Mouse (Mus musculus) MEL (cell line): ENCODE measurements around the gene Isca1.
"Not testable (repeated sequence)": the region's sequence is repeated elsewhere in the genome, so short reads cannot be mapped to it uniquely, and the experiment has no call there.

ENCODE experiments used
- CTCF ChIP-seq, 3 experiments: IDR thresholded peaks in 2 of 3; conservative IDR thresholded peaks in 1 of 3; 2 replicates each; pipeline ENCODE4 v1.5.1; 2011 to 2012; ENCODE audit warnings: low read length in 3 of 3, low read depth in 2 of 3, mild to moderate bottlenecking in 2 of 3, improper control_type of control experiment in 1 of 3, inconsistent platforms in 1 of 3, mixed read lengths in 1 of 3, moderate library complexity in 1 of 3; ENCODE audit not compliant: control insufficient read depth in 1 of 3, insufficient read depth in 1 of 3, poor library complexity in 1 of 3, severe bottlenecking in 1 of 3
- EP300 ChIP-seq, 2 experiments: IDR thresholded peaks; 2 replicates each; pipeline ENCODE4 v1.6.1; 2011; ENCODE audit warnings: improper control_type of control experiment in 2 of 2, low read length in 2 of 2, low read depth in 1 of 2, mild to moderate bottlenecking in 1 of 2
- JUND ChIP-seq: IDR thresholded peaks from 2 replicates; pipeline ENCODE4 v1.6.1; 2011; ENCODE audit warnings: low read depth, mild to moderate bottlenecking, improper control_type of control experiment, low read length
- POLR2A ChIP-seq, 2 experiments: IDR thresholded peaks; 2 replicates each; pipeline ENCODE4 v1.6.1; 2011 to 2012; ENCODE audit warnings: low read length in 2 of 2, mild to moderate bottlenecking in 2 of 2, control low read depth in 1 of 2, improper control_type of control experiment in 1 of 2, low read depth in 1 of 2, moderate library complexity in 1 of 2; ENCODE audit not compliant: control insufficient read depth in 1 of 2, insufficient read depth in 1 of 2, poor library complexity in 1 of 2
- TAL1 ChIP-seq: IDR thresholded peaks from 2 replicates; pipeline ENCODE4 v1.6.1; 2012; ENCODE audit warnings: mild to moderate bottlenecking, inconsistent platforms, low read length, moderate library complexity, mixed read lengths
- TBP ChIP-seq: IDR thresholded peaks from 2 replicates; pipeline ENCODE4 v1.8.0; 2011; ENCODE audit warnings: low read depth, low read length, improper control_type of control experiment

- TF ChIP-seq TBP; CTCF (IDR thresholded peaks at IDR 0.05 in 2 of 3, conservative IDR thresholded peaks at IDR 0.05 in 1 of 3; ENCODE audit: control insufficient read depth in 1 of 3, insufficient read depth in 1 of 3, low read depth in 2 of 3, low read length in 3 of 3, poor library complexity in 1 of 3, severe bottlenecking in 1 of 3); TAL1; JUND; EP300 (IDR thresholded peaks at IDR 0.05; ENCODE audit: low read depth in 1 of 2, low read length in 2 of 2); POLR2A (IDR thresholded peaks at IDR 0.05; ENCODE audit: control insufficient read depth in 1 of 2, insufficient read depth in 1 of 2, low read depth in 1 of 2, low read length in 2 of 2, poor library complexity in 1 of 2): not testable (repeated sequence)
Measured at GRCm38 (mm10) chr13:59734347-59734746, 35.3 kb downstream of the Isca1 start.
